Mouse (Mus musculus) midbrain, embryonic 16.5 days (tissue): ENCODE data around the gene AI854703. TPM values are rescaled to one million over a fixed set of nuclear protein-coding genes. Genes with fewer than 3 reads are reported as not detected.
A peak's percentile ranks its signal among the peaks of the same experiment; 100 is the strongest.

Source experiments
- ATAC-seq: fragments of 200-750 bp; cut with Nextera tagmentation; 2 replicates; pipeline ENCODE4 v1.8.0; 2017; ENCODE audit warnings: moderate TSS enrichment
- H3K27ac ChIP-seq: fragments of 300-500 bp; sonication (generic); 2 replicates; pipeline ENCODE4 v1.5.1; 2014; ENCODE audit warnings: mild to moderate bottlenecking, low read length, mixed read lengths
- H3K27me3 ChIP-seq: fragments of 300-500 bp; sonication (generic); 2 replicates; pipeline ENCODE4 v1.6.1; 2014; ENCODE audit warnings: low read depth, low read length, mixed read lengths; ENCODE audit not compliant: control insufficient read depth, insufficient read depth
- H3K36me3 ChIP-seq: fragments of 300-500 bp; sonication (generic); 2 replicates; pipeline ENCODE4 v1.6.1; 2014; ENCODE audit warnings: mild to moderate bottlenecking, low read length, moderate library complexity, mixed read lengths; ENCODE audit not compliant: control insufficient read depth, insufficient read depth
- H3K4me1 ChIP-seq: fragments of 300-500 bp; sonication (generic); 2 replicates; pipeline ENCODE4 v1.6.1; 2014; ENCODE audit warnings: mild to moderate bottlenecking, low read length, mixed read lengths; ENCODE audit not compliant: control insufficient read depth, insufficient read depth
- H3K4me2 ChIP-seq: fragments of 300-500 bp; sonication (generic); 2 replicates; pipeline ENCODE4 v1.6.1; 2014; ENCODE audit warnings: mild to moderate bottlenecking, low read length, mixed read lengths
- H3K4me3 ChIP-seq: fragments of 300-500 bp; sonication (generic); 2 replicates; pipeline ENCODE4 v1.5.1; 2014; ENCODE audit warnings: low read depth, mild to moderate bottlenecking, low read length, moderate library complexity, mixed read lengths
- H3K9ac ChIP-seq: fragments of 300-500 bp; sonication (generic); 2 replicates; pipeline ENCODE4 v1.6.1; 2014; ENCODE audit warnings: low read depth, low read length, mixed read lengths
- H3K9me3 ChIP-seq: fragments of 300-500 bp; sonication (generic); replicated peaks from 2 replicates; pipeline ENCODE4 v1.6.1; 2014; ENCODE audit warnings: mild to moderate bottlenecking, low read length, mixed read lengths; ENCODE audit not compliant: control insufficient read depth, poor library complexity, severe bottlenecking
- WGBS: fragments of 180-500 bp; shearing (Covaris S2); extraction: QIAGEN DNeasy Blood & Tissue Kit; methylation state at CpG from one replicate; pipeline ENCODE4 v1.1.7; 2014; 5-methylcytosine and 5-hydroxymethylcytosine counted together
- polyA plus RNA-seq: library from polyadenylated mRNA; unstranded; fragments of >200 nt; fragmentation: Nextera tagmentation; extraction: Ambion mirVana; gene quantifications from 2 replicates; pipeline ENCODE4 v1.2.1, GENCODE M21; 2015

The AI854703 gene
- polyA plus RNA-seq, 1 experiment from 2014 or later: 27.4 TPM

DNA sequence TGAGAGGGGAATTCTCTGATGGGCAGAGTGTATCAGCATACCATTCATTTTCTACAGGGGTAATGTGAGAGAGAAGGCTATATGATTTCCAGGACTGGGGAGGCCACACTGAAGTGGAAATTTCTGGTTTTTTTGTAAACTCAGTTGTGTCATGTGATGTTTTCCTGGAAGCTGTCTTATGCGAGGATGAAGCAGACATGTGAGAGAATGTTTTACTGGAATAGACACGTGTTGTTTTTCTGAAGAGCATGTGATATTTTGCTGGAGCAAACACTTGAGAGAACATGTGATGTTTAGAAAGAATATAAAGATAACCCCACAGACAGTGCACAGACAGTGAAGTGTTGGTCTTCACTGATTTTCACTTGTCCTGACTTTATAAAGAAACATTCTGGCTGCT lies 12.0 kb downstream of the AI854703 start:
- ATAC-seq: no peak
- Histone ChIP-seq H3K9me3 (no peaks in the 10 kb centered on the region), H3K27ac (no peak overlapping the region), H3K9ac (no peak overlapping the region), H3K27me3 (no peaks in the 10 kb centered on the region), H3K36me3 (no peaks in the 10 kb centered on the region), H3K4me1 (no peaks in the 10 kb centered on the region), H3K4me3 (no peak overlapping the region), H3K4me2 (no peak overlapping the region)
- WGBS: 79% methylated on average over 2 of the region's 2 CpGs

DNA sequence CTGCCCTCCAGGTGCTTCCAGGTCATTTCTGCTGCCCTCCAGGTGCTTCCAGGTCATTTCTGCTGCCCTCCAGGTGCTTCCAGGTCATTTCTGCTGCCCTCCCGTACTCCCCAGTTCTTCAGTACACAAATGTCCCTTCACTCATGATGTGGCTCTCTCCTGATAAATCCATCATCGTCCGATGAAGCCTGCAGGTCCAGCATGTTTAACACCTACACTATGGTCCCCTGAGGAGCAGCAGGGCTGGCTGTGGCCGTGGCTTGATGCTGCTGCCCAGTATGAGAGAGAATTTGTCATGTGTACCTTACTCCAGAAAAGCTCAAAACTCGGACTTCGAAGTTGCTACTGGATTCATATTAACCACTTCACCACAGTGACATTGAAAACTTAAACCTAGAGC lies 14.8 kb downstream of the AI854703 start:
- ATAC-seq: no peak
- H3K27me3 ChIP-seq: no peaks in the 10 kb centered on the region

DNA sequence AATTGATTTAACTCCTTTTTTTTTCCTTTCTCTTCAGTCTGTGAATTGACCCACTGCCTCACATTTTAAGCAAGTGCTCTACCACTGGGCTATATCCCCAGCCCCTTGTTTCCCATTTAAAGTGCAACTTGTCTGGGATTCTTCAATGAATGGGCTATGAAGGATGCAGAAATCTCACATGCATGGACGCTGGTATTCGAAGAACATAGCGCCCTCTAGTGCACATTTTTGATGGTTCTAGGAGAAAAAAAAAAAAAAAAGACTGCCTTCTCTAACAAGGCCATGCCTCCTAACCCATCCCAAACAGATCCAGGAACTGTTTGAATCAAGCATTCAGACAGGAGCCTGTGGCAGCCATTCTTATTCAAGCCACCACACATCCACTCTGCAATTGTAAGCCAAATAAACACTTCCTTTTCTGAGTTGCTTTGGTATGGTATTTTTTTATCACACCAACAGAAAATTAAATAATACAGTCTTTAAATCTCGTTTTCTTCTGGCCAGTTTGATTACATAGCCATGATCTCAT lies 16.3 kb downstream of the AI854703 start:
- H3K9me3 ChIP-seq: no peaks in the 10 kb centered on the region
- peak; percentile 28; the same call in 1 of the 2 replicates for ATAC-seq
- H3K4me2 ChIP-seq: no peak overlapping the region
- H3K4me3 ChIP-seq: no peak overlapping the region
- 22% methylated on average over 4 of the region's 4 CpGs for WGBS
- no peaks in the 10 kb centered on the region for H3K4me1 ChIP-seq
- no peaks in the 10 kb centered on the region for H3K27me3 ChIP-seq
- no peak overlapping the region for H3K9ac ChIP-seq
- H3K36me3 ChIP-seq: no peaks in the 10 kb centered on the region
- no peak overlapping the region for H3K27ac ChIP-seq

More for the DNA sequence above, 14.8 kb downstream of the AI854703 start:
- Histone ChIP-seq H3K36me3 (no peaks in the 10 kb centered on the region), H3K4me2 (no peak overlapping the region), H3K4me3 (no peak overlapping the region), H3K4me1 (no peaks in the 10 kb centered on the region), H3K9ac (no peak overlapping the region), H3K27ac (no peak overlapping the region), H3K9me3 (no peaks in the 10 kb centered on the region)
- WGBS: 81% methylated on average over 6 of the region's 6 CpGs

DNA sequence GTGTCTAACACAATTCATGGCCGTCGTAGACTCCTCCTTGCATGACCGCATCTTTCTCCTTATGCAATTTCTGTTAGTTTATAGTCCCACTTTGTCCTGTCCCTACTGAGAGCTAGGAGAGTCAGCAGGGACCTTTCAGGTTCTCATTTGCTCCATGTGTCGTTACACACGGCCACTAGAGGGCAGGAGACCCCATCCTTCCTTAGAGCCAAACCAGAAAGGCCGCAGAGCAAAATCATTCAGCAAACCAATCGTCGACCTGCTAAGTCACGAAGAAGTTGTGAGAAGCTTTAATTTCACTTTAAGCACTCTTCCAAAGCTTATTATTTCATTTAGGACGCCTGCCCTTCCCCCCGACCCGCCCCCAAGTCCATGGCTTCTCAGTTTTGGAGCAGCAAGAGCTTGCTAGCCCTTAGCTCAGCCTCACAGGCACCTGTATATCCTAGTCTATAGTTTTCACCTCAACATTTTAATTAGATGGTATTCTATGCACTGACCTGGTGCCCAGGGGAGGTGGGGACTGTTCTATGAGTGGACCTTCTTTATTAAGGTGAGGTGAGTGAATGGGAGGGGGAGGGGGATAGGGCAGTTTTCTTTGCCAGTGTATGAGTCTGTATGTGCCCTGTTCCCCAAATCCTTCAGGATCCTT lies 19.2 kb downstream of the AI854703 start:
- Histone ChIP-seq H3K4me1 (no peaks in the 10 kb centered on the region), H3K27me3 (no peaks in the 10 kb centered on the region), H3K4me2 (no peak overlapping the region), H3K9me3 (no peaks in the 10 kb centered on the region), H3K4me3 (no peak overlapping the region), H3K36me3 (no peaks in the 10 kb centered on the region), H3K27ac (no peak overlapping the region), H3K9ac (no peak overlapping the region)
- 11% methylated on average over 12 of the region's 12 CpGs for WGBS
- ATAC-seq: no peak

DNA sequence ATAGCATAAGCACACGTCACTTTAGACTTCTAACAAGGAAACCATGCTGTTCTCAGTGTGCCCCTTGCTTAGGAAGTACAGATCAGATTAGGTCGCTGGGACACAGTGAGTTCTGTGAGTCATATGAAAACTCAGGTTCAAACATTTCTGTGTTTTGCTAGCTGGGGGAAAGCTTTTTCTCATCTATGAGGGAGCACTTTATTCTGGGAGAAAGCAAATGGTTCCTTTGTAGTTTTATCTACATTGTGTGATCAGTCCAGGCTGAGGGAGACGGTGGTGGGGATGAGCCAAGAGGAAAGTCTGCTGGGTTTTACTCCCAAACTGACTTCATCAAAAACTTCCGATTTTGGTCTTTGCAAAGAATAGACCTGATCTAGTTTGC lies 19.7 kb downstream of the AI854703 start:
- Histone ChIP-seq H3K27me3 (no peaks in the 10 kb centered on the region), H3K27ac (no peak overlapping the region), H3K4me2 (no peak overlapping the region), H3K9me3 (no peaks in the 10 kb centered on the region), H3K36me3 (no peaks in the 10 kb centered on the region), H3K9ac (no peak overlapping the region), H3K4me3 (no peak overlapping the region), H3K4me1 (no peaks in the 10 kb centered on the region)
- no peak for ATAC-seq
- WGBS: 84% methylated on average over 4 of the region's 4 CpGs

DNA sequence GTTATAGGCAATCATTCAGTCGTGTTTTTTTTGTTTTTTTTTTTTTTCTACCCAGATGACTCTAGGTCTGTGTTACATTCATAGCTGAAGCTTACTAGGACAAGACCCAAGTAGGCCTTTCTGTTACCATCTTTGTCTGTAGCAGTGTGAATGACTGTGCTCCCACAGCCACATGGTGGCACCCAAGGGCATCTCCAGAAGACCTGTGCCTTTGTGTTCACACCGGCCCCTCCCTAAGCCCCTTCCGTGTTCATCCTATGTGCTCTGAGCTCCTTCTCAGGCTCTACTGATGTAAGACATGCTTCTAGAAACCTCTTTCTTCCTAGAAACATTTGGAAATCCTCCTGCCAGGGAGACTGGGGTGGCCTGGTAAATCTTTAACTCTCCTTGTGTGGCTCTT lies 20.4 kb downstream of the AI854703 start, which contains the start of gene Gimap8:
Gene Gimap8 (plus strand): TSS at position 240 of the 400 bp plus-strand sequence.
- ATAC-seq: no peak
- H3K4me2 ChIP-seq: no peak within 1 kb of the TSS
- H3K9me3 ChIP-seq: no peaks in the 10 kb centered on the region
- no peaks in the 10 kb centered on the region for H3K27me3 ChIP-seq
- no peaks in the 10 kb centered on the region for H3K4me1 ChIP-seq
- H3K4me3 ChIP-seq: no peak within 1 kb of the TSS
- no peak within 1 kb of the TSS for H3K9ac ChIP-seq
- H3K36me3 ChIP-seq: no peaks in the 10 kb centered on the region
- WGBS: 43% methylated on average over 3 of the region's 3 CpGs
- H3K27ac ChIP-seq: no peak within 1 kb of the TSS

DNA sequence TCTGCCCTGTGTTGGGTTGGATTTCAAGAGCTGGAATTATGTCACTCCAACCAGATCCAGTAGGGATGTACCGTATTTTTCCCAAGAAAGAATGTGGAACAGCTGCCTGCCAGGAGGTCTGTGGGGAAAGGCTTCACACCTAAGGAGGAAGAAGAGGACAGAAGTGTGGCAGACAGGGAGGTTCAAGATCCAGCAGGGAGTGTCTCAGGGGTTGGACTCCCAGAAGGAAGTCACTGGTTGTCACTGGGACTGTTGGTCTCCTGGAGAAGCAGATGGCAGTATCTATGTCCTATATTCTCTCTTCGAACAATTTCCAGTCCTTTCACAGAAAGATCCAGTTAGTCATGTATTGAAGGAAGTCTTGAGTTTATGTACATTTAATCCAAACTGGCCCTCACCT lies 21.0 kb downstream of the AI854703 start:
- ATAC-seq: no peak
- Histone ChIP-seq H3K27ac (no peak overlapping the region), H3K9me3 (no peaks in the 10 kb centered on the region), H3K9ac (no peak overlapping the region), H3K27me3 (no peaks in the 10 kb centered on the region), H3K4me1 (no peaks in the 10 kb centered on the region), H3K4me2 (no peak overlapping the region), H3K4me3 (no peak overlapping the region), H3K36me3 (no peaks in the 10 kb centered on the region)
- WGBS: 91% methylated on average over 2 of the region's 2 CpGs

DNA sequence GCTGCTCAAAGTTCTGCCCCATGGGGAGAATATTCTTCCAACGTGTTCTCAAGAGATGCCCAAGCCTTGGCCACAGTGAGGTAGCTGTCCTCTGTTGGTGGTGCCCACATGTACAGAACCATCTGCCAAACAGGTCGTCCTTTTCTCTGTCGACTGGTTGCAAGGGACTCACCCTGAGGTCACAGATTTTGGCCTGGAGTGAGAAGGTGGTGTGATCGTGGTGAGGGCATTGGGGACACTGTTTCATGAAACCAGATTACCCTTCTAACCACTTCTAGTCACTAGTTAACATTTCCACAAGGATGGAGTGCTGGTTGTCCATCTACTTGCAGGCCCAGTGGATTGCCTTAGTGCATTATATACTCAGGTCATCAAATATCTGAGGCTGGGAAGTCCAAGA lies 22.2 kb downstream of the AI854703 start:
- no peak for ATAC-seq
- H3K4me3 ChIP-seq: no peak overlapping the region

DNA sequence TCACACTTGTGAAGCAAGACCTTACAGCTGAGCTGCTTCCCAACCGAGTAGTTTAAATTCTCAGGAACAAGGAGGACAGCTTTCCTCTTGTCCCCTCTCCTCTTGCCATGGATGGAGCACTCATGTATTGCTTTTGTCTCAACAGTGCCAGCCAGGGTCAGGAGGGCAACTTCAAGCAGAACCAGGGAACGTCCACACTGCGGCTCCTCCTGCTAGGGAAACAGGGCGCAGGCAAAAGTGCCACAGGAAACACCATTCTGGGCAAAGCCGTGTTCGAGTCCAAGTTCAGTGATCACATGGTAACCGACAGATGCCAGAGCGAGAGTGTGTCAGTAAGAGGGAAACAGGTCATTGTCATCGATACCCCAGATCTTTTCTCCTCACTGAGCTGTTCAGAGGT lies 23.5 kb downstream of the AI854703 start:
- H3K27ac ChIP-seq: no peak overlapping the region
- no peak overlapping the region for H3K4me2 ChIP-seq
- whole genome bisulfite sequencing: 91% methylated on average over 9 of the region's 9 CpGs
- no peak overlapping the region for H3K4me3 ChIP-seq
- H3K36me3 ChIP-seq: no peaks in the 10 kb centered on the region
- H3K9ac ChIP-seq: no peak overlapping the region
- H3K27me3 ChIP-seq: no peaks in the 10 kb centered on the region
- no peaks in the 10 kb centered on the region for H3K4me1 ChIP-seq
- H3K9me3 ChIP-seq: no peaks in the 10 kb centered on the region
- no peak for ATAC-seq

More for the DNA sequence above, 22.2 kb downstream of the AI854703 start:
- Histone ChIP-seq H3K4me2 (no peak overlapping the region), H3K27me3 (no peaks in the 10 kb centered on the region), H3K4me1 (no peaks in the 10 kb centered on the region), H3K9me3 (no peaks in the 10 kb centered on the region), H3K36me3 (no peaks in the 10 kb centered on the region), H3K27ac (no peak overlapping the region), H3K9ac (no peak overlapping the region)
- WGBS: 85% methylated on average over 4 of the region's 4 CpGs
